Mouse (Mus musculus) limb, embryonic 12.5 days (tissue): ENCODE measurements around the gene Tomm40l. TPM values are rescaled to one million over a fixed set of nuclear protein-coding genes. Genes with fewer than 3 reads are reported as not detected.

Experiments
- ATAC-seq: fragments of 200-750 bp; cut with Nextera tagmentation; 2 replicates; pipeline ENCODE4 v1.8.0; 2017; ENCODE audit warnings: low read depth, moderate TSS enrichment; ENCODE audit not compliant: insufficient number of reproducible peaks, insufficient read depth, low FRiP score, low TSS enrichment
- H3K27ac ChIP-seq: fragments of 300-500 bp; sonication (generic); 2 replicates; pipeline ENCODE4 v1.5.1; 2016; ENCODE audit warnings: mild to moderate bottlenecking, moderate library complexity
- H3K27me3 ChIP-seq: fragments of 300-500 bp; sonication (generic); 2 replicates; pipeline ENCODE4 v1.6.1; 2016; ENCODE audit warnings: mild to moderate bottlenecking, moderate library complexity
- H3K36me3 ChIP-seq: fragments of 300-500 bp; sonication (generic); 2 replicates; pipeline ENCODE4 v1.6.1; 2016; ENCODE audit warnings: mild to moderate bottlenecking, moderate library complexity
- H3K4me1 ChIP-seq: fragments of 300-500 bp; sonication (generic); replicated peaks from 2 replicates; pipeline ENCODE4 v1.6.1; 2016
- H3K4me2 ChIP-seq: fragments of 300-500 bp; sonication (generic); 2 replicates; pipeline ENCODE4 v1.6.1; 2016; ENCODE audit warnings: mild to moderate bottlenecking, moderate library complexity
- H3K4me3 ChIP-seq: fragments of 300-500 bp; sonication (generic); replicated peaks from 2 replicates; pipeline ENCODE4 v1.5.1; 2016; ENCODE audit warnings: mild to moderate bottlenecking
- H3K9ac ChIP-seq: fragments of 300-500 bp; sonication (generic); replicated peaks from 2 replicates; pipeline ENCODE4 v1.6.1; 2016; ENCODE audit warnings: mild to moderate bottlenecking, moderate library complexity
- H3K9me3 ChIP-seq: fragments of 300-500 bp; sonication (generic); 2 replicates; pipeline ENCODE4 v1.6.1; 2016; ENCODE audit warnings: mild to moderate bottlenecking, moderate library complexity
- WGBS: fragments of 180-500 bp; shearing (Covaris S2); methylation state at CpG from one replicate; pipeline ENCODE4 v1.1.7; 2016; 5-methylcytosine and 5-hydroxymethylcytosine counted together
- polyA plus RNA-seq: library from polyadenylated mRNA; unstranded; fragments of >200 nt; fragmentation: Nextera tagmentation; extraction: Ambion mirVana; gene quantifications from 2 replicates; pipeline ENCODE4 v1.2.1, GENCODE M21; 2016

The Tomm40l gene
- polyA plus RNA-seq, 1 experiment from 2014 or later: 31.9 TPM

DNA sequence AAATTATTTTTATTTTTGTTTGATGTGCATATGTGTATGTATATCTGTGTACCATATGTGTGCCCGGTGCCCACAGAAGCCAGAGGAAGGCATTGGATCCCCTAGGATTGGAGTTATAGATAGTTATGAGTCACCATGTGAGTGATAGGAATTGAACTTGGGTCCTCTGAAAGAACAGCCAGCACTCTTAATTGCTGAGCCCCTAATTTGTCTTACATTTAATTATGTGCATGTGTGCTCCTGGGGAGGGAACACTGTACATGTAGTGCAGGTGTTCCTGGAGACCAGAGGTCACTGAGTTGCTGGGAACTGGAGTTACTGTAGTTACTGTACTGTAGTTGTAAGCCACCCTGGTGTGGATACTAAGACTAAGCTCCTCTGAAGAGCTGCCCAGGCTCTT is 21.5 kb downstream of the Tomm40l start:
- H3K4me3 ChIP-seq: no peak overlapping the region
- no peak overlapping the region for H3K9ac ChIP-seq
- H3K4me1 ChIP-seq: peaks cover 7% of the 10 kb centered on the region
- WGBS: 98% methylated on average over 1 of the region's 1 CpGs
- H3K9me3 ChIP-seq: no peaks in the 10 kb centered on the region
- H3K36me3 ChIP-seq: no peaks in the 10 kb centered on the region
- peaks cover 23% of the 10 kb centered on the region for H3K27me3 ChIP-seq
- ATAC-seq: no peak
- H3K27ac ChIP-seq: no peak overlapping the region
- H3K4me2 ChIP-seq: no peak overlapping the region

DNA sequence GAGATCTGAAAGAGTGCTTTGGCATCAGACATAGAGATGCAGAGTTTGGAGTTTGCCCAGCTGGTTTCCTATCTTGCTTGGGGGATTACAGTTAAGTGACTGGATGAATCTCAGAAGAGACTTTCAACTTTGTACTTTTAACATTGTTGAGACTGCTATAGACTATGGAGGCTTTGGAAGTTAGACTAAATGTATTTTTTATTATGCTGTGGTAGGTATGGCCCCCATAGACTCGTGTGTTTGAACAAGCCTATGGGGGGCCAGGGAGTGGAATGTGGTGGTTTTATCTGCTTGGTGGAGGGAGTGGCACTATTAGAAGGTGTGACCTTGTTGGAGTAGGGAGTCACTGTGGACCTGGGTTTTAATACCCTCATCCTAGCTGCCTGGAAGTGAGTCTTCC is 22.8 kb downstream of the Tomm40l start:
- ATAC-seq: no peak
- H3K4me2 ChIP-seq: no peak overlapping the region
- H3K36me3 ChIP-seq: no peaks in the 10 kb centered on the region
- no peak overlapping the region for H3K4me3 ChIP-seq
- 50% methylated on average over 1 of the region's 1 CpGs for WGBS
- no peak overlapping the region for H3K9ac ChIP-seq
- H3K27ac ChIP-seq: no peak overlapping the region
- H3K9me3 ChIP-seq: no peaks in the 10 kb centered on the region
- H3K27me3 ChIP-seq: peaks cover 34% of the 10 kb centered on the region
- peaks cover 16% of the 10 kb centered on the region for H3K4me1 ChIP-seq

GRCm38 (mm10) chr1:171195887-171196397 is 26.4 kb downstream of the Tomm40l start, which contains the start of gene Pcp4l1:
TSS of gene Pcp4l1 (minus strand) at chr1:171196268.
- H3K9me3 ChIP-seq: no peaks in the 10 kb centered on the region
- peak within 1 kb of the TSS; percentile 57 for H3K4me3 ChIP-seq
- no peaks in the 10 kb centered on the region for H3K36me3 ChIP-seq
- ATAC-seq: 0 out of 2 replicates have a peak, but pooled peaks have one; percentile 62
- no peak within 1 kb of the TSS for H3K27ac ChIP-seq
- H3K4me1 ChIP-seq: peaks cover 36% of the 10 kb centered on the region
- peak within 1 kb of the TSS; percentile 99 for H3K4me2 ChIP-seq
- under 1% methylated on average over 33 of the region's 33 CpGs for WGBS
- peaks cover 64% of the 10 kb centered on the region for H3K27me3 ChIP-seq
- H3K9ac ChIP-seq: peak within 1 kb of the TSS; percentile 60

DNA sequence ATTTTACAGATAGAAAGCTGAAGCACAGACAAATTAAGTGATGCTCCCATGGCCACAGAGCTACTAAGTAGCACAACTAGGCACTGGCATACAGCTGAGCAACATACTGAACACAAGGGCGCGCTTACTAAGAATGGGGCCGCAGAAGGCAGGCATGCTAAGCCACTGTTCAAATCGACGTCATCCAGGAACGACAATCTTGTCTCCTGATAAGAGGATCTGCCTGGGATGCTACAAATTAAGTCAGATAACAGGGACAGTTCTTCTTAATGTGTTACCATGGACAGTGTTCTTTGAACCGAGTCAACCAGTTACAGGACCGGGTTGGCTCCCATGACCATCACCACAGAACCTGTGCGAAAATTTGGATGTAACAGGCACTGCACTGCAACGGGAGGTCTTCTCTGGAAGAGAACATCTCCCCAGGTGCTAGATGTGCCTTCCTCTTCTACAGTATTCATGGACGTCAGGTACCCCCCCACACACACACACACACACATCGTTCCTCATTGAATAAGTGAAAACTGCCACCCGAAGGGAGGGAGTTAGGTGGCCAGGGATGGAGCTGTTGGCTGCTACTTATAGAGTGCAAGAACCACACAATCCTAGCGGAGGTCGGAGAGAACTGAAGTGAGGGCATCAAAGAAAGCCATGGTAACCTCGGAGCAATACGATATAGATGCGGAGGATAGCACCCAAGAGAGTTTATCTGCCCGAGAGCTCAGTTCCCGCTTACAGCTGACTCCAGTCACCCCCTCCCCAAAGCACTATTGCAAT is 27.1 kb downstream of the Tomm40l start:
- Histone ChIP-seq H3K4me1 (peaks cover 36% of the 10 kb centered on the region), H3K27ac (no peak overlapping the region), H3K36me3 (no peaks in the 10 kb centered on the region), H3K27me3 (peaks cover 66% of the 10 kb centered on the region), H3K4me3 (peak overlapping the region; percentile 57), H3K4me2 (peak overlapping the region; percentile 99), H3K9ac (peak overlapping the region; percentile 60), H3K9me3 (no peaks in the 10 kb centered on the region)
- no peak for ATAC-seq
- WGBS: 7% methylated on average over 20 of the region's 20 CpGs

DNA sequence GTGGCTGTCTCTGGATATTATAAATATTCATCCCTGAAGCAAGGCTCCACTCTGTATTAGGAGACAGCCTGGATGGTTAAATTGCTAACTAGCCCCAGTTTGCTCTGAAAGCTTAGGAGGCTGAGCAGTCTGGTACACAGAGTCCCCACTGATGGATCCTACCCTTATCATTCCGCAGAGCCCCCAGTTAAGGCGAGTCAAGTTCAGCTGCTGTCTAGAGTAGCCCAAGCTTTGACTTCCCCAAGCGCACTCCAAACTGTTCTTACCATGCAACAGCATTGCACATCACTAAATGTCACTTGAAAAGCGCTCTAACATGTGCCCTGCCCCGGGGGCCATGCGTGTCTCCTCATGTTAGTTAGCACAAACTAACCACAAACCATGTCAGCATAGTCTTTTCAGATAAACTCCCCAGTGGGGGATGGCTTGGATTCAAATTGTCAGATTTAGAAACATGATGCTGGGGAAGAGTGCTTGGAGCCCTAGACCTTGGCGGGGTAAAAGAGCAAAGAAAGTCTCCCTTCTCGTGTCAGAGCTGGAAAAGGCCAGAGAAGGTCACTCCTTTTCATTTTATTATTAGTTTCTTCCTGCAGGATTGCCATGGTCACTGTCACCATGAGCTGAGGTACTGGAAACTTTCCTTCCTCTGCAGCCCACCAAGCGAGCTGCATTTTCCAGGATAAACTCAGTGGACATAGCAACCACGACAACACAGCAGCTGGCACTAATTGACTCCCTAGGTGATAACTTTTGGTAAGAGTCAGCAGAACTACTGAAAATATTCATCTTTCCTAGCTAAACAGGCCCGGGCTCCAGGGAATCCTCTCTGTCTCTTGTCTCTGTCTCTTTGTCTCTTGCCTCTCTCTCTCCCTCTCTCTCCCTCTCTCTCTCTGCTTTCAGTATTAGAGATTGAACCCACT is 28.1 kb downstream of the Tomm40l start:
- no peak overlapping the region for H3K4me3 ChIP-seq
- H3K27ac ChIP-seq: no peak overlapping the region
- no peaks in the 10 kb centered on the region for H3K36me3 ChIP-seq
- H3K9ac ChIP-seq: no peak overlapping the region
- H3K4me2 ChIP-seq: peak overlapping the region; percentile 48
- peaks cover 41% of the 10 kb centered on the region for H3K4me1 ChIP-seq
- WGBS: 25% methylated on average over 11 of the region's 11 CpGs
- ATAC-seq: no peak
- peaks cover 63% of the 10 kb centered on the region for H3K27me3 ChIP-seq
- H3K9me3 ChIP-seq: no peaks in the 10 kb centered on the region

GRCm38 (mm10) chr1:171193093-171193840 is 29.0 kb downstream of the Tomm40l start:
- H3K4me1 ChIP-seq: peaks cover 45% of the 10 kb centered on the region
- 2% methylated on average over 18 of the region's 18 CpGs for WGBS
- no peaks in the 10 kb centered on the region for H3K9me3 ChIP-seq
- no peaks in the 10 kb centered on the region for H3K36me3 ChIP-seq
- peaks cover 61% of the 10 kb centered on the region for H3K27me3 ChIP-seq
- H3K9ac ChIP-seq: no peak overlapping the region; the same call in 1 of the 2 replicates
- H3K4me2 ChIP-seq: peak overlapping the region; percentile 48
- no peak overlapping the region for H3K27ac ChIP-seq
- H3K4me3 ChIP-seq: peak overlapping the region; percentile 25
- ATAC-seq: no peak

GRCm38 (mm10) chr1:171192283-171192682 is 30.0 kb downstream of the Tomm40l start:
- ATAC-seq: no peak
- H3K4me2 ChIP-seq: no peak overlapping the region
- H3K36me3 ChIP-seq: no peaks in the 10 kb centered on the region
- no peak overlapping the region for H3K9ac ChIP-seq
- peaks cover 45% of the 10 kb centered on the region for H3K4me1 ChIP-seq
- 47% methylated on average over 10 of the region's 10 CpGs for WGBS
- H3K27ac ChIP-seq: no peak overlapping the region
- H3K27me3 ChIP-seq: peaks cover 56% of the 10 kb centered on the region
- H3K9me3 ChIP-seq: no peaks in the 10 kb centered on the region
- H3K4me3 ChIP-seq: no peak overlapping the region

DNA sequence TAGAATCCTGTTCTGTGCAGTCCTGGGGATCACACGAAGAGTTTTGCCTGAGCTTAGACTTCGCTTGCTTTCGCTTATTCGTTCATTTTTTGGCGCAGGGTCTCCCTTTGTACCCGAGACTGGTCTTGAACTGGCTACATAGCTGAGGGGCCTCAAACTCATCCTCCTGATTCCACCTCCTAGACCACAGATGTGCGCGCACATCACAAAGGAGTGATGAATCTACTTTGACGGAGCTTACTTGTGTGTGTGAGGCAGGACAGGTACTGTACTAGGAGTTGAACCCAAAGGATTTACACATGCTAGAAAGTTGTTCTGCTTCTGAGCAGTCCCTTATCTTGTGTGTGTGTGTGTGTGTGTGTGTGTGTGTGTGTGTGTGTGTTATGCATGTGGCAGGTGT is 31.5 kb downstream of the Tomm40l start:
- Histone ChIP-seq H3K4me2 (no peak overlapping the region), H3K27ac (no peak overlapping the region), H3K9me3 (no peaks in the 10 kb centered on the region), H3K9ac (no peak overlapping the region), H3K4me3 (no peak overlapping the region), H3K27me3 (peaks cover 45% of the 10 kb centered on the region), H3K36me3 (no peaks in the 10 kb centered on the region), H3K4me1 (peaks cover 41% of the 10 kb centered on the region)
- 95% methylated on average over 9 of the region's 9 CpGs for WGBS
- ATAC-seq: no peak

GRCm38 (mm10) chr1:171189476-171190114 is 32.7 kb downstream of the Tomm40l start:
- Histone ChIP-seq H3K27me3 (peaks cover 33% of the 10 kb centered on the region), H3K9ac (no peak overlapping the region), H3K4me3 (no peak overlapping the region), H3K27ac (no peak overlapping the region; the same call in 1 of the 2 replicates), H3K4me1 (peaks cover 35% of the 10 kb centered on the region), H3K9me3 (no peaks in the 10 kb centered on the region), H3K36me3 (no peaks in the 10 kb centered on the region), H3K4me2 (no peak overlapping the region)
- WGBS: 41% methylated on average over 14 of the region's 14 CpGs
- ATAC-seq: 0 out of 2 replicates have a peak, but pooled peaks have one; percentile 48

DNA sequence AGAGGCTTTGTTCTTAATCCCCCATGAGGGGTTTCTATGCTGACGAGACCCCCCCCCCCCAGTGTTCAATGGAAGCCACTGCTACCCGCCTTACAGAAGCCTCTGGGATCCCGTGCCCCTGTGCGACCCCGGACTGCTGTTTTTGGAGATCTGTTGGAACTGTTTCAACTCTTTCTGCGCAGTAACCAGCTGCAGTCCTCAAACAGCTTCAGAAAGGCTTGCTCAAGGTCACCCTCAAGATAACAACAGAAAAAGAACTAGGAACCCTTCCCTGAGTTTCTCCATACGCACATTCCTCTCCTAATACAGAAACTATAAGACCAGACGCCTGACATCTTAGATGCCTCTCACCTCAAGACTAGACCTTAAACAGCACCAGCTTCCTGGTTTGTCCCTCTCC is 33.3 kb downstream of the Tomm40l start:
- 0 out of 2 replicates have a peak, but pooled peaks have one; percentile 20 for ATAC-seq
- H3K4me3 ChIP-seq: no peak overlapping the region
- H3K4me1 ChIP-seq: peaks cover 30% of the 10 kb centered on the region
- no peak overlapping the region for H3K9ac ChIP-seq
- H3K4me2 ChIP-seq: no peak overlapping the region
- H3K27ac ChIP-seq: peak overlapping the region; percentile 23; the same call in 1 of the 2 replicates
- 45% methylated on average over 8 of the region's 8 CpGs for WGBS
- H3K27me3 ChIP-seq: peaks cover 27% of the 10 kb centered on the region
- no peaks in the 10 kb centered on the region for H3K36me3 ChIP-seq
- H3K9me3 ChIP-seq: no peaks in the 10 kb centered on the region
